Mouse (Mus musculus): ENCODE results near the gene Plekhn1. TPM values are rescaled to one million over a fixed set of nuclear protein-coding genes. Genes with fewer than 3 reads are reported as not detected.

Gene Plekhn1
- polyA plus RNA-seq, 1 experiment from 2014 or later: 20.1 TPM

- ATAC-seq (ENCODE audit: insufficient number of reproducible peaks, low FRiP score, low TSS enrichment, low read depth) (peak; percentile 37; the same call in 1 of the 2 replicates), DNase-seq (ENCODE audit: low spot score) (peak; percentile 66)
- Histone ChIP-seq H3K27me3 (ENCODE audit: control insufficient read depth, insufficient read depth, low read length) (peaks cover 18% of the 10 kb centered on the region), H3K4me1 (ENCODE audit: control insufficient read depth, insufficient read depth, low read length) (0 out of 2 replicates have a peak, but pooled peaks cover 7% of the 10 kb centered on the region), H3K9me3 (ENCODE audit: control insufficient read depth, low read length) (no peaks in the 10 kb centered on the region), H3K4me3 (ENCODE audit: low read depth, low read length) (peak overlapping the region; percentile 53), H3K36me3 (ENCODE audit: control insufficient read depth, insufficient read depth, low read length) (no peaks in the 10 kb centered on the region), H3K4me2 (ENCODE audit: low read depth, severe bottlenecking) (peak overlapping the region; percentile 97), H3K9ac (ENCODE audit: low read length) (peak overlapping the region; percentile 58), H3K27ac (replicated peaks; ENCODE audit: low read depth, low read length) (no peak overlapping the region)
- under 1% methylated on average over 49 of the region's 49 CpGs for WGBS
Observed at GRCm38 (mm10) chr4:156203413-156204131, 31.1 kb downstream of the Plekhn1 start.

DNA sequence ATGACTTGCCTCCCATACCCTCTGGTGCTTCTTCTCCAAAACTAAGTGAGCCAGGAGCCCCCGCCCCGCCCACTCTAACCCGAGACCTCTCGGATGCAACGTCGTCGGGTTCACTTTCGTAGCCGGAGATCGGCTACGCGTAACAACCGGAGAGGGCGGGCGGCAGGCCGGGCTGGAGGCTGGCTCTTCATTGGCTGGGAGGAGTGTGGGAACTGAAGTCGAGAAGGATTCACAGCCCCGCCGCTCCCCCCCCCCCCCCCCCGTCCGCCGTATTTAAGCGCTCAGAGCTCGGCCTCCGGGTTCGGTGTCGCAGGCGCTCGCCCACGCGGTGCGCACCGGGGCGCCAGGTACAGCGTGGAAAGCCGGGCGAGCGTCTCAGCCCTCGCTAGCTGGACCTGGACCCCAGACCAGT is 31.6 kb downstream of the Plekhn1 start, which contains the start of gene AW011738:
AW011738 (plus strand) TSS at position 304 of the 412 bp plus-strand sequence.
- DNase-seq (ENCODE audit: low spot score) (peak; percentile 77), ATAC-seq (ENCODE audit: insufficient number of reproducible peaks, low FRiP score, low TSS enrichment, low read depth) (0 out of 2 replicates have a peak, but pooled peaks have one; percentile 45)
- under 1% methylated on average over 31 of the region's 39 CpGs for WGBS

DNA sequence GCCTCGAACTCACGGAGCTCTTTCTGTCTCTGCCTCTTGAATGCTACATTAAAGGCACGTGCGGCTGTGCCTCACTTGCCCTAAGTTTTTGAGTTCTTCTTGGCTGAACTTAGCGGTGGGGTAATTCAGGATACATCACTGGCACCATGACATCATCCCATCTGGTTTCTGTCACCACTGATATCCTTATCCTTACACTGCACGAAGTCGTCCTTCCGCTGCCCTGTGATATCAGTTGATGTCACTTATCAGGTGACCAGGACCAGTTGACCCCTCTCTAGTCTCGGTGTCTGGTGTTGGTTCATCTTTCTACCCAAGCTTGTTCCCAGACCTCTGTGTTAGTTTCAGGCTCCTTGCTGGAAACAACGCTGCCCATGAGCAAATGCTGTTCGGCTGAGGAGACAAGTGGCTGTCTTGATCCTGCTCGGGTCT is 32.2 kb downstream of the Plekhn1 start:
- no peak overlapping the region for H3K9ac ChIP-seq (ENCODE audit: low read length)
- no peaks in the 10 kb centered on the region for H3K9me3 ChIP-seq (ENCODE audit: control insufficient read depth, low read length)
- no peaks in the 10 kb centered on the region for H3K36me3 ChIP-seq (ENCODE audit: control insufficient read depth, insufficient read depth, low read length)
- ATAC-seq (ENCODE audit: insufficient number of reproducible peaks, low FRiP score, low TSS enrichment, low read depth) (no peak), DNase-seq (ENCODE audit: low spot score) (no peak)
- H3K27ac ChIP-seq (replicated peaks; ENCODE audit: low read depth, low read length): no peak overlapping the region
- H3K4me2 ChIP-seq (ENCODE audit: low read depth, severe bottlenecking): peak overlapping the region; percentile 97
- H3K4me3 ChIP-seq (ENCODE audit: low read depth, low read length): peak overlapping the region; percentile 53
- 0 out of 2 replicates have a peak, but pooled peaks cover 7% of the 10 kb centered on the region for H3K4me1 ChIP-seq (ENCODE audit: control insufficient read depth, insufficient read depth, low read length)
- 39% methylated on average over 12 of the region's 12 CpGs for WGBS
- peaks cover 18% of the 10 kb centered on the region for H3K27me3 ChIP-seq (ENCODE audit: control insufficient read depth, insufficient read depth, low read length)

More for the DNA sequence above, 31.6 kb downstream of the Plekhn1 start, which contains the start of gene AW011738:
- Histone ChIP-seq H3K4me2 (ENCODE audit: low read depth, severe bottlenecking) (peak within 1 kb of the TSS; percentile 97), H3K27me3 (ENCODE audit: control insufficient read depth, insufficient read depth, low read length) (peaks cover 18% of the 10 kb centered on the region), H3K4me3 (ENCODE audit: low read depth, low read length) (peak within 1 kb of the TSS; percentile 53), H3K9ac (ENCODE audit: low read length) (peak within 1 kb of the TSS; percentile 58), H3K27ac (replicated peaks; ENCODE audit: low read depth, low read length) (no peak within 1 kb of the TSS), H3K36me3 (ENCODE audit: control insufficient read depth, insufficient read depth, low read length) (no peaks in the 10 kb centered on the region), H3K9me3 (ENCODE audit: control insufficient read depth, low read length) (no peaks in the 10 kb centered on the region), H3K4me1 (ENCODE audit: control insufficient read depth, insufficient read depth, low read length) (0 out of 2 replicates have a peak, but pooled peaks cover 7% of the 10 kb centered on the region)

DNA sequence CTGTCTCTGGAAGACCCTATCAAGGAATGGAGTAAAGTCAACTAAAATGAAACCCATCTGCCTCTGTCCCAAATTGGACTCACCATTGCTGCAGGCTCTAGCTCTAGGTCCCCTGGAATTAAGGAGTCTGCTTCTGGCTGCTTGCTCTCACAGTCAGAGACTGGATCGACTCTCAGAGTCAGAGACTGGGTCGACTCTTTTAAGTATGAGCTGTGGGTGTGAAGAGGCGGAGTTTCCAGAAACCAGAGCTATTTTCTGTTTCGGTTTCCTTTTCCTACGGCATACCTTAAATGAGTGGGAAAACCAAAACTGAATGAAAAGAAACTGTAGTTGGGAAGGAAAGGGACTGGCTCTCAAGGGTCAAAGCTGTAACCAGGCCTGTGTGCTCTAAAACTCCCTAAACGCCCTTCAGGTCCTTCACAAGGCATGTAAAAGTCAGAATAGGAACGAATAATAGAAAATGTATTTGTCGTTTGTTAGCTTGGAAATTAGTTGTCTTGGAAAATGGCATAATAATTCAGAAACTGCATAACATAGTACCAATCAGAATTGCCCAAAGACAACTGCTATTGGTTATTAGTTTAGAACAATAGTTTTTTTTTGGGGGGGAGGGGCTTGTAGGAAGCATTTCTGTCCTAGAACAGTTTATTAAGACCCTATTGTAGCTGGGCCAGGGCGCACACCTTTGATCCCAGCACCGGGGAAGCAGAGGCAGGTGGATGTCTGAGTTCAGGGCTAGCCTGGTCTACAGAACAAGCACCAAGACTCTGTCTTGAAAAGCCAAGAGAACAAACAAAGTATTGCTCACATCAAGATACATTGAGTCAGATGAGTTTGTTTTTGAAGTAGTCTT is 33.8 kb downstream of the Plekhn1 start, which contains the start of gene Isg15:
Isg15 (minus strand) TSS at position 196 of the 853 bp plus-strand sequence.
- WGBS: 56% methylated on average over 10 of the region's 10 CpGs
- no peaks in the 10 kb centered on the region for H3K9me3 ChIP-seq (ENCODE audit: control insufficient read depth, low read length)
- H3K4me1 ChIP-seq (ENCODE audit: control insufficient read depth, insufficient read depth, low read length): peaks cover 10% of the 10 kb centered on the region
- ATAC-seq (ENCODE audit: insufficient number of reproducible peaks, low FRiP score, low TSS enrichment, low read depth) (no peak), DNase-seq (ENCODE audit: low spot score) (no peak)
- peaks cover 15% of the 10 kb centered on the region for H3K27me3 ChIP-seq (ENCODE audit: control insufficient read depth, insufficient read depth, low read length)
- H3K27ac ChIP-seq (replicated peaks; ENCODE audit: low read depth, low read length): no peak within 1 kb of the TSS
- H3K4me2 ChIP-seq (ENCODE audit: low read depth, severe bottlenecking): no peak within 1 kb of the TSS
- no peak within 1 kb of the TSS for H3K4me3 ChIP-seq (ENCODE audit: low read depth, low read length)
- no peak within 1 kb of the TSS for H3K9ac ChIP-seq (ENCODE audit: low read length)
- no peaks in the 10 kb centered on the region for H3K36me3 ChIP-seq (ENCODE audit: control insufficient read depth, insufficient read depth, low read length)

DNA sequence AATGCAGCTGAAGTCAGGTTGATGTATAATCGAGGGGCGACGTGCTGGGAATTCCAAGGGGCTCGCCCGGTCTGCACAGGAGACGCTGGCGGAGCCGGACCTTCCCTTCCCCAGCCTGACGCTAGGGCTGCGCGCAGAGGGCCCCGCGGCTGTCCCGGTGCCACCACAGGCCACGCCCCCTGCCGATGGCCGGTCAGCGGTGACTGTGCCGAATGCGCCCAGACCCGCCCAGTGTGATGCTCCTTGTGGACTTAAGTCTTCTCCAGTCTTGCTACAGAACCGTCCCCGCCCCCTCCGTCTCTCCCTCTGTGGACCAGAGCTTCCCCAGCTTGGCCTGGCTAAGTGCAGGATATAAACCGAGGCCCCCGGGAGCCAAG is 36.8 kb downstream of the Plekhn1 start:
- under 1% methylated on average over 25 of the region's 26 CpGs for WGBS
- H3K9me3 ChIP-seq (ENCODE audit: control insufficient read depth, low read length): no peaks in the 10 kb centered on the region
- H3K9ac ChIP-seq (ENCODE audit: low read length): peak overlapping the region; percentile 70
- peak overlapping the region; percentile 53 for H3K4me2 ChIP-seq (ENCODE audit: low read depth, severe bottlenecking)
- H3K27ac ChIP-seq (replicated peaks; ENCODE audit: low read depth, low read length): peak overlapping the region; percentile 97
- DNase-seq (ENCODE audit: low spot score) (peak; percentile 95), ATAC-seq (ENCODE audit: insufficient number of reproducible peaks, low FRiP score, low TSS enrichment, low read depth) (peak; percentile 92)
- peaks cover 22% of the 10 kb centered on the region for H3K4me1 ChIP-seq (ENCODE audit: control insufficient read depth, insufficient read depth, low read length)
- H3K36me3 ChIP-seq (ENCODE audit: control insufficient read depth, insufficient read depth, low read length): peaks cover 4% of the 10 kb centered on the region; the same call in 1 of the 2 replicates
- peak overlapping the region; percentile 41 for H3K4me3 ChIP-seq (ENCODE audit: low read depth, low read length)
- H3K27me3 ChIP-seq (ENCODE audit: control insufficient read depth, insufficient read depth, low read length): no peaks in the 10 kb centered on the region

GRCm38 (mm10) chr4:156197131-156197828 is 37.4 kb downstream of the Plekhn1 start, which contains the start of gene Agrn:
Agrn (minus strand) TSS chr4:156197488.
- peak within 1 kb of the TSS; percentile 97 for H3K27ac ChIP-seq (replicated peaks; ENCODE audit: low read depth, low read length)
- H3K4me1 ChIP-seq (ENCODE audit: control insufficient read depth, insufficient read depth, low read length): peaks cover 26% of the 10 kb centered on the region
- ATAC-seq (ENCODE audit: insufficient number of reproducible peaks, low FRiP score, low TSS enrichment, low read depth): peak; percentile 85
- peak within 1 kb of the TSS; percentile 87 for H3K4me2 ChIP-seq (ENCODE audit: low read depth, severe bottlenecking)
- H3K9ac ChIP-seq (ENCODE audit: low read length): peak within 1 kb of the TSS; percentile 70
- no peaks in the 10 kb centered on the region for H3K9me3 ChIP-seq (ENCODE audit: control insufficient read depth, low read length)
- H3K4me3 ChIP-seq (ENCODE audit: low read depth, low read length): peak within 1 kb of the TSS; percentile 82
- 2% methylated on average over 18 of the region's 88 CpGs for WGBS
- H3K36me3 ChIP-seq (ENCODE audit: control insufficient read depth, insufficient read depth, low read length): peaks cover 5% of the 10 kb centered on the region; the same call in 1 of the 2 replicates
- peak; percentile 76 for DNase-seq (ENCODE audit: low spot score)
- H3K27me3 ChIP-seq (ENCODE audit: control insufficient read depth, insufficient read depth, low read length): no peaks in the 10 kb centered on the region

- peak overlapping the region; percentile 82 for H3K4me3 ChIP-seq (ENCODE audit: low read depth, low read length)
- 3% methylated on average over 35 of the region's 35 CpGs for WGBS
Observed at GRCm38 (mm10) chr4:156195927-156196870, 38.5 kb downstream of the Plekhn1 start.

More at GRCm38 (mm10) chr4:156195927-156196870, 38.5 kb downstream of the Plekhn1 start:
- peaks cover 28% of the 10 kb centered on the region for H3K4me1 ChIP-seq (ENCODE audit: control insufficient read depth, insufficient read depth, low read length)
- peaks cover 8% of the 10 kb centered on the region; the same call in 1 of the 2 replicates for H3K36me3 ChIP-seq (ENCODE audit: control insufficient read depth, insufficient read depth, low read length)
- H3K27ac ChIP-seq (replicated peaks; ENCODE audit: low read depth, low read length): no peak overlapping the region
- no peak for ATAC-seq (ENCODE audit: insufficient number of reproducible peaks, low FRiP score, low TSS enrichment, low read depth)
- no peaks in the 10 kb centered on the region for H3K9me3 ChIP-seq (ENCODE audit: control insufficient read depth, low read length)
- peak overlapping the region; percentile 67 for H3K9ac ChIP-seq (ENCODE audit: low read length)
- peak overlapping the region; percentile 87 for H3K4me2 ChIP-seq (ENCODE audit: low read depth, severe bottlenecking)
- peak; percentile 64 for DNase-seq (ENCODE audit: low spot score)
- H3K27me3 ChIP-seq (ENCODE audit: control insufficient read depth, insufficient read depth, low read length): no peaks in the 10 kb centered on the region
